Mouse (Mus musculus) kidney, adult 2 months (tissue): ENCODE data around the gene Marcks.

Experiments used
- CTCF ChIP-seq: fragments of 200-500 bp; conservative IDR thresholded peaks from 2 replicates; pipeline ENCODE4 v1.5.1; 2011; ENCODE audit warnings: low read depth, mild to moderate bottlenecking, control low read depth, low read length, moderate library complexity, mixed read lengths; ENCODE audit not compliant: insufficient read depth, insufficient read length
- POLR2A ChIP-seq: fragments of 200-500 bp; IDR thresholded peaks from one replicate; pipeline ENCODE4 v1.6.1; 2011; ENCODE audit warnings: low read depth, low read length, control low read depth

DNA sequence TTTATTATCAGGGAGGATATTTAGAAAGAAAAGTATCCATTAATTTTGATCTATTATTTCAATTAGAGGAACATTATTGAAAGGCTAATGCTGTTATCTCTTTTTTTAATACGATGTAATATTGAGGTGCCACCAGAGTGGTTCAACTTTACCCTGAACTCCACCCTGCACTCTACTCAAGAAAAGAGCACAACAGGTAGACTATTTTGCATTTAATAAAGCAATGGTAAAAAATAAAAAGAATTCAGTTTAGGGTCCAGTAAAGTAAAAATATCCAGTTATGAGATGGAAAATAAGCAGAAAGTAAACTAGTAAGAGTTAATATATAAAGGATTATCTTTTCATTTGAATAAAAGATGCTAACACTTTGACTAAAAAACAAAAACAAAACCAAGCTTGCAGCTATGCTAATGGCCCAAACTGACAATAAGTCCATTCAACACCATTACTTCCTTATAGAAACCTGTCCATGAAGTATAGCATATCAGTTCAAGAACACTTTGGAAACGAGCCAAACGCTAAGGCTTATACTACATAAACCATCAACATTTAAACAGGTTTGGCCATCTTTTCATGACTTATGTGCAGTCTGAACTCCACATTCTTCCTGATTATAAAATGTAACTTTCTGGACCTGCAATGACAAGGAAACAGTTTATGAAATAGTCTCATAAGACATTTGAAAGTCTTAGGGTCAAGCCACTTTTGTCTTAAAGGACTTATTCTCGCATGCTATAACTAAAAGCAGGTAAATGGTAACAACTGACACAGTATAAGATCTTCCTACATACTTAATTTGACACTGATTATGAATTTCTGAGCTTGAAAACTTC lies 4.6 kb downstream of the Marcks start:
- TF ChIP-seq CTCF (no peak), POLR2A (no peak)
